Mouse (Mus musculus): ENCODE results near the gene Sash1. TPM values are rescaled to one million over a fixed set of nuclear protein-coding genes. Genes with fewer than 3 reads are reported as not detected.

Gene Sash1
- polyA plus RNA-seq, 1 experiment from 2014 or later: 1.3 TPM

DNA sequence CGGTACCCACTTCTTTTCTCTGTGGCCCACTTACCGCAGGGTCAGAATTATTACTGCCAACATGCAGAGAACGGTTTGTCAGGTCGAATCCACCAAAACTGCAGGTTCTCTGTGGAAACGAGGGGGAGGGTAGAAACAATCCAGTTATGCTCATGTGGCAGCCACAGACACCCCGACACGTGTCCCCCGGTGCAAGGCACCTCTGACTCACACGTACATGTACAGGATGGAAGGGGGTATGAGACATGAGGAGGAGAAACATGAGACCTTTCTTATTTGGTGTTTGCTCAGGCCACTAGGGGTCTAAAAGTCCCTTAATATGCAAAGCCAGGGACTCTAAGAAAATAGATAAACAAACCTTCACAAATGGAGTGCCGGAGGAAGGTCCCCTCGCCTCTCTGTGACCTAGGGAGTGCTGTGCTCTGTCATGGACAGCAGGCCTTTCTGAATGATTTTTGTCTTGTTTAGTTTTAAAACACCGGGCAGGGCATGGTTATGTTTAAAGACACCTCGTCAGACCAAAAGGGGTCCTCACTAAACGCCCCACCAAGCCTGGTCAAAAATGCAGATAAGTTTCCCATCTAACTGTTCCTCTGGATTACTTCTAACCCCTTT, 139.7 kb downstream of the Sash1 start:
- Histone ChIP-seq H3K9me3 (ENCODE audit: control insufficient read depth, low read length) (no peaks in the 10 kb centered on the region), H3K27me3 (replicated peaks; ENCODE audit: control insufficient read depth, insufficient read depth, low read length) (no peaks in the 10 kb centered on the region), H3K36me3 (ENCODE audit: control insufficient read depth, insufficient read depth) (no peaks in the 10 kb centered on the region), H3K9ac (replicated peaks; ENCODE audit: low read depth, low read length) (no peak overlapping the region), H3K4me2 (ENCODE audit: low read length) (no peak overlapping the region), H3K4me1 (replicated peaks; ENCODE audit: control insufficient read depth, insufficient read depth, low read length) (0 out of 2 replicates have a peak, but pooled peaks cover 5% of the 10 kb centered on the region), H3K4me3 (replicated peaks; ENCODE audit: low read length) (no peak overlapping the region), H3K27ac (ENCODE audit: low read length) (no peak overlapping the region)
- no peak for ATAC-seq
- 84% methylated on average over 14 of the region's 14 CpGs for WGBS

DNA sequence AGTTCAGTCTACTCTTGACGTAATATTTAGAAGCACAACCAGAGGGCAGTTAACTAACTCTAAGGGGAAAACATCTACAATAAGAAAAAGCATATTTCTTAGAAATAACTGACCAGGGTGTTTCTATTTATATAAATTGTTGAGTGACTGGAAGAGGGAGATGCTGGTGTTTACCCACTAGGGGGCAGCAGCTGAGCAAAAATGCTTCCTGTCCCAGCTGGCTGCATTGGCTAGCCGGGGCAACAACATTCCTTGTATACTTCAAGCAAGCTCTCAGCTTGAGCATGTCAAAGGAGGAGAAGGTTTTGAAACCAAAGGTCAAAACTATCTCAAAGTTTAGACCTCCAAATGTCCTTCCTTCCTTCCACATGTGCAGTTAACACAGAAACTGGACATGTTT, 143.0 kb downstream of the Sash1 start:
- 45% methylated on average over 2 of the region's 2 CpGs for WGBS
- no peak overlapping the region for H3K27ac ChIP-seq (ENCODE audit: low read length)
- H3K27me3 ChIP-seq (replicated peaks; ENCODE audit: control insufficient read depth, insufficient read depth, low read length): no peaks in the 10 kb centered on the region
- no peaks in the 10 kb centered on the region for H3K36me3 ChIP-seq (ENCODE audit: control insufficient read depth, insufficient read depth)
- no peaks in the 10 kb centered on the region for H3K9me3 ChIP-seq (ENCODE audit: control insufficient read depth, low read length)
- H3K4me1 ChIP-seq (replicated peaks; ENCODE audit: control insufficient read depth, insufficient read depth, low read length): no peaks in the 10 kb centered on the region
- H3K4me2 ChIP-seq (ENCODE audit: low read length): no peak overlapping the region
- no peak overlapping the region for H3K9ac ChIP-seq (replicated peaks; ENCODE audit: low read depth, low read length)
- ATAC-seq: peak; percentile 77
- H3K4me3 ChIP-seq (replicated peaks; ENCODE audit: low read length): no peak overlapping the region

GRCm38 (mm10) chr10:8741505-8741904, 144.4 kb downstream of the Sash1 start:
- Histone ChIP-seq H3K4me2 (ENCODE audit: low read length) (no peak overlapping the region), H3K4me1 (replicated peaks; ENCODE audit: control insufficient read depth, insufficient read depth, low read length) (no peaks in the 10 kb centered on the region), H3K27ac (ENCODE audit: low read length) (no peak overlapping the region), H3K9me3 (ENCODE audit: control insufficient read depth, low read length) (no peaks in the 10 kb centered on the region), H3K36me3 (ENCODE audit: control insufficient read depth, insufficient read depth) (no peaks in the 10 kb centered on the region), H3K9ac (replicated peaks; ENCODE audit: low read depth, low read length) (no peak overlapping the region), H3K4me3 (replicated peaks; ENCODE audit: low read length) (no peak overlapping the region), H3K27me3 (replicated peaks; ENCODE audit: control insufficient read depth, insufficient read depth, low read length) (no peaks in the 10 kb centered on the region)
- ATAC-seq: no peak
- WGBS: 90% methylated on average over 9 of the region's 9 CpGs

- H3K36me3 ChIP-seq (ENCODE audit: control insufficient read depth, insufficient read depth): no peaks in the 10 kb centered on the region
- H3K27me3 ChIP-seq (replicated peaks; ENCODE audit: control insufficient read depth, insufficient read depth, low read length): no peaks in the 10 kb centered on the region
- H3K9me3 ChIP-seq (ENCODE audit: control insufficient read depth, low read length): no peaks in the 10 kb centered on the region
- H3K9ac ChIP-seq (replicated peaks; ENCODE audit: low read depth, low read length): no peak overlapping the region
- ATAC-seq: no peak
- H3K4me2 ChIP-seq (ENCODE audit: low read length): no peak overlapping the region
- no peaks in the 10 kb centered on the region for H3K4me1 ChIP-seq (replicated peaks; ENCODE audit: control insufficient read depth, insufficient read depth, low read length)
- no peak overlapping the region for H3K4me3 ChIP-seq (replicated peaks; ENCODE audit: low read length)
- no peak overlapping the region for H3K27ac ChIP-seq (ENCODE audit: low read length)
- WGBS: 97% methylated on average over 5 of the region's 5 CpGs
Measured at GRCm38 (mm10) chr10:8740797-8741196, 145.1 kb downstream of the Sash1 start.

- Histone ChIP-seq H3K27me3 (replicated peaks; ENCODE audit: control insufficient read depth, insufficient read depth, low read length) (no peaks in the 10 kb centered on the region), H3K4me1 (replicated peaks; ENCODE audit: control insufficient read depth, insufficient read depth, low read length) (no peaks in the 10 kb centered on the region), H3K9ac (replicated peaks; ENCODE audit: low read depth, low read length) (no peak overlapping the region), H3K4me2 (ENCODE audit: low read length) (no peak overlapping the region), H3K36me3 (ENCODE audit: control insufficient read depth, insufficient read depth) (no peaks in the 10 kb centered on the region), H3K4me3 (replicated peaks; ENCODE audit: low read length) (no peak overlapping the region), H3K9me3 (ENCODE audit: control insufficient read depth, low read length) (no peaks in the 10 kb centered on the region), H3K27ac (ENCODE audit: low read length) (no peak overlapping the region)
- WGBS: 91% methylated on average over 34 of the region's 34 CpGs
- ATAC-seq: 0 out of 2 replicates have a peak, but pooled peaks have one; percentile 18
Measured at GRCm38 (mm10) chr10:8729387-8730337, 156.2 kb downstream of the Sash1 start.

DNA sequence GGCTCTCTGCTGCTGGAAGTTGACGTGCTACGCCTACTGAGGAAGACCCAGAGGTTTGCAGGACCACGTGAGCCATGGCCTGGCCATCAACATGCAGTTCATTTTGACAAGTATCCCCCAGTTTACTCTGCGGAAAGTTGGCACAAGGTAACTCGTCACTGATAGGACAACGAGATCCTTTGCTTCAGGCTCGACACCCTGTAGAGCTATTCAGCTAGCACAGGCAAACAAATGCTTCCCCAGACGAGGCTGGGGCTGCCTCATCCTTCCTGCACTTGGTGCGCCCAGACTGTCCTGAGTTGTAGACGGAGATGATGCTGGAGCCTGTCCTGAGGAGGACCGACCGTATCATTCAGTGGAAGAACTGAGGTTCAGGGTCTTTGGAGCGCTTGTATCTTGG, 166.5 kb downstream of the Sash1 start:
- ATAC-seq: no peak
- H3K4me2 ChIP-seq (ENCODE audit: low read length): no peak overlapping the region
- H3K9me3 ChIP-seq (ENCODE audit: control insufficient read depth, low read length): no peaks in the 10 kb centered on the region
- no peaks in the 10 kb centered on the region for H3K36me3 ChIP-seq (ENCODE audit: control insufficient read depth, insufficient read depth)
- no peak overlapping the region for H3K27ac ChIP-seq (ENCODE audit: low read length)
- H3K4me1 ChIP-seq (replicated peaks; ENCODE audit: control insufficient read depth, insufficient read depth, low read length): 0 out of 2 replicates have a peak, but pooled peaks cover 2% of the 10 kb centered on the region
- H3K9ac ChIP-seq (replicated peaks; ENCODE audit: low read depth, low read length): no peak overlapping the region
- no peak overlapping the region for H3K4me3 ChIP-seq (replicated peaks; ENCODE audit: low read length)
- H3K27me3 ChIP-seq (replicated peaks; ENCODE audit: control insufficient read depth, insufficient read depth, low read length): no peaks in the 10 kb centered on the region
- 44% methylated on average over 13 of the region's 13 CpGs for WGBS

DNA sequence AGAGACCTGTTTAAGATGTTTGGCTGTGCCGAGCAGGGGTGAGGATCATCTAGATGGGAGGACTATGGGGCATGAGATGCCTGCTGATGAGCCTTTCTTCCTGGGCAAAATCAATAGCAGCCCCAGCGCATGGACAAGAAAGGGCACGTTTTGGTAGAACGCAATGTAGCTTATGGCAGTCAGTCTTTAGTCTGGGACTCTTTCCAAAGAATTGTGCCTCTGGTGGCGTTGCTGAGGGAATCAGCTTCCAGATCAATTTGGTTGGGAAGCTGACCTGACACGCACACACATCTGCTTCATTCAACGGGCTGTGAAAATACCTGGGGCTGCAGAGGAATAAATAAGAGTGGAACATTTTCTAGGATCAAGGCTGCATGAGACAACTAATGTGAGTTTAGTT, 167.0 kb downstream of the Sash1 start:
- H3K36me3 ChIP-seq (ENCODE audit: control insufficient read depth, insufficient read depth): no peaks in the 10 kb centered on the region
- H3K27me3 ChIP-seq (replicated peaks; ENCODE audit: control insufficient read depth, insufficient read depth, low read length): no peaks in the 10 kb centered on the region
- H3K4me2 ChIP-seq (ENCODE audit: low read length): no peak overlapping the region
- H3K4me3 ChIP-seq (replicated peaks; ENCODE audit: low read length): no peak overlapping the region
- no peak overlapping the region for H3K27ac ChIP-seq (ENCODE audit: low read length)
- 74% methylated on average over 7 of the region's 7 CpGs for WGBS
- no peak for ATAC-seq
- no peaks in the 10 kb centered on the region for H3K9me3 ChIP-seq (ENCODE audit: control insufficient read depth, low read length)
- 0 out of 2 replicates have a peak, but pooled peaks cover 2% of the 10 kb centered on the region for H3K4me1 ChIP-seq (replicated peaks; ENCODE audit: control insufficient read depth, insufficient read depth, low read length)
- H3K9ac ChIP-seq (replicated peaks; ENCODE audit: low read depth, low read length): no peak overlapping the region

- no peak overlapping the region for H3K4me2 ChIP-seq (ENCODE audit: low read length)
- no peak overlapping the region for H3K27ac ChIP-seq (ENCODE audit: low read length)
- no peaks in the 10 kb centered on the region for H3K27me3 ChIP-seq (replicated peaks; ENCODE audit: control insufficient read depth, insufficient read depth, low read length)
- WGBS: 72% methylated on average over 5 of the region's 5 CpGs
- H3K4me3 ChIP-seq (replicated peaks; ENCODE audit: low read length): no peak overlapping the region
- ATAC-seq: no peak
- H3K9ac ChIP-seq (replicated peaks; ENCODE audit: low read depth, low read length): no peak overlapping the region
- no peaks in the 10 kb centered on the region for H3K9me3 ChIP-seq (ENCODE audit: control insufficient read depth, low read length)
- H3K36me3 ChIP-seq (ENCODE audit: control insufficient read depth, insufficient read depth): no peaks in the 10 kb centered on the region
- H3K4me1 ChIP-seq (replicated peaks; ENCODE audit: control insufficient read depth, insufficient read depth, low read length): 0 out of 2 replicates have a peak, but pooled peaks cover 2% of the 10 kb centered on the region
Measured at GRCm38 (mm10) chr10:8717171-8717570, 168.7 kb downstream of the Sash1 start.

- Histone ChIP-seq H3K9me3 (ENCODE audit: control insufficient read depth, low read length) (no peaks in the 10 kb centered on the region), H3K27me3 (replicated peaks; ENCODE audit: control insufficient read depth, insufficient read depth, low read length) (no peaks in the 10 kb centered on the region), H3K27ac (ENCODE audit: low read length) (no peak overlapping the region), H3K4me2 (ENCODE audit: low read length) (no peak overlapping the region), H3K9ac (replicated peaks; ENCODE audit: low read depth, low read length) (no peak overlapping the region), H3K4me3 (replicated peaks; ENCODE audit: low read length) (no peak overlapping the region), H3K4me1 (replicated peaks; ENCODE audit: control insufficient read depth, insufficient read depth, low read length) (0 out of 2 replicates have a peak, but pooled peaks cover 2% of the 10 kb centered on the region), H3K36me3 (ENCODE audit: control insufficient read depth, insufficient read depth) (no peaks in the 10 kb centered on the region)
- 18% methylated on average over 12 of the region's 12 CpGs for WGBS
- ATAC-seq: peak; percentile 80
Measured at GRCm38 (mm10) chr10:8715679-8716284, 170.1 kb downstream of the Sash1 start.

Measured in forebrain, embryonic 16.5 days (tissue).